Mouse (Mus musculus): ENCODE measurements at regions not wholly inside any gene's neighbourhood (a gene's known extent, or its start where the extent isn't known, plus 50 kb on each side); places are given as distances from the start of the nearest gene placed in this dataset.

GRCm38 (mm10) chr9:67165486-67165885 is 116.3 kb upstream of the Tpm1 start:
- WGBS (ENCODE audit: missing documents) = 92% methylated on average over 9 of the region's 9 CpGs
- H3K36me3 ChIP-seq (ENCODE audit: inconsistent target) = no peaks in the 10 kb centered on the region
- no peak overlapping the region for H3K27ac ChIP-seq
- no peak overlapping the region for H3K4me3 ChIP-seq (ENCODE audit: inconsistent target)
- H3K79me2 ChIP-seq (ENCODE audit: inconsistent target) = no peaks in the 10 kb centered on the region

DNA sequence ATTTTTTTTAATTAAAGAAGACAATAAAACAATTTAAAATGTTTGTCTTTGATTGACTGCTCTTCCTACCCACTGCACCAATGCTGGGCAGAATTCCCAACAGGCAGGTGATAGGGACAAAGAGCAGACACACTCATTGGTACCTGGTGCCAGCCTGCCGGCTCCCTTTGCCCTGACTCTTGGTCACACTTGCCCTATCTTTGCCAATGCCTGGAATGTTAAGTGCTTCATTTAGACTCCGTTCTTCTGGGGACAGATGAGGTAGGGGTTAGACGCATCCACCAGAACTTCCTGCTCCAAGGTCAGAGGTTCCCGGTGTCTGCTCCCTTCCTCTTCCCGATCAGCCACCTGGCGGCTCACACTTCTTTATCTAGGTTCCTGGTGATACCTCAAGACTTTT is 114.5 kb upstream of the Tpm1 start:
- Histone ChIP-seq H3K36me3 (ENCODE audit: inconsistent target) (no peaks in the 10 kb centered on the region), H3K4me3 (ENCODE audit: inconsistent target) (no peak overlapping the region), H3K79me2 (ENCODE audit: inconsistent target) (no peaks in the 10 kb centered on the region), H3K27ac (no peak overlapping the region)
- 73% methylated on average over 6 of the region's 6 CpGs for WGBS (ENCODE audit: missing documents)

- WGBS (ENCODE audit: missing documents) = 94% methylated on average over 3 of the region's 3 CpGs
- Histone ChIP-seq H3K36me3 (ENCODE audit: inconsistent target) (no peaks in the 10 kb centered on the region), H3K79me2 (ENCODE audit: inconsistent target) (no peaks in the 10 kb centered on the region), H3K4me3 (ENCODE audit: inconsistent target) (no peak overlapping the region), H3K27ac (no peak overlapping the region)
Measured at GRCm38 (mm10) chr9:67160785-67161455, 111.7 kb upstream of the Tpm1 start.

DNA sequence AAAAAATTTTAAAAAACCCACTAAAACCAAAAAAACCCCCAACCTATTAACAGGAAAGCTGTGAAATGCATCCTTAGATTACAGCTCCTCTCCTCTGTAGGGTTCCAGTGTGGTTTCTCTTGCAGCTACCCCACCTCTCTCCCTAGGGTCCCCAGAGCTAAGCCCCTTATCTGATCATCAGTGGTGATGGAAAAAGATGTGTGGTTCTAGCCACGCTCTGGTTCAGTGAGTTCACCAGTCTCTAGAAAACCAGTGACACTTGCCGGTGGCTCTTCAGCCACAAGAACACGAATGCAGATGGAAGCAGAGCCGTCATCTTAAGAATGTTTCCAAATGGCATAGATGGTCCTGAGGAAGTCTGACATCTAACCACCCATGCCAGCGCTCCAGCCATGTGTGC is 111.1 kb upstream of the Tpm1 start:
- no peaks in the 10 kb centered on the region for H3K36me3 ChIP-seq (ENCODE audit: inconsistent target)
- H3K27ac ChIP-seq = no peak overlapping the region
- H3K79me2 ChIP-seq (ENCODE audit: inconsistent target) = no peaks in the 10 kb centered on the region
- WGBS (ENCODE audit: missing documents) = 89% methylated on average over 5 of the region's 5 CpGs
- H3K4me3 ChIP-seq (ENCODE audit: inconsistent target) = no peak overlapping the region

DNA sequence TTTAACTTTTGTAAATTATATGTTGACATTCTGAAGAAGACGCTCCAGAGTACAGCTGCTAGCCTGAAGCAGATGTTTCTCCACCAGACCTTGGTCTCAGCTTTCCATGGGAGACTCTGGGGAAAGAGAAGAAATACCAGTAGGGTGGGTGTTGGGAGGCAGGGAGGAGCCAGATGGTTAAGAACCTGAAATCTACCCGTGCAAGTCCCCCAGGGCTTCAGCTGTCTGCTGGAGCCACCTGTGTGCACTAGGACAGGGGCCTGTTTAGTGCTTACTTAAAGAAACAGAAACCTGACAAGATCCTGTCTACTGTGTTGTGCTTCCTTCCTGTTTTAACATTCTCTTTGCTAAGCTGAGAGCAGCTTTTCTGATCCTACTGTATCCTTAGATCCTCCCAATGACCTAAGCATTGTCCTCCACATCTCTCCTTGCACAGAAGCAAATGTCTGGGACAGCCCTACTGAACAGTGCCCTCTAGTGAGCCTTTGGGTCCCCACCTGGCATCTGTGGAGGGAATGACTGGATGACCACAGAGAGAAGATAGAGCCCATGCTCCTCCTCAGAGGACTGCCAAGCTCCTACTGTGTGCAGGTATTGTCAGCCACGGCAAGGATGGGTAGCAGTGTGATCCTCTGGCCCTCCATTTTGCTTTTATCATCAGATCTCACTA is 107.5 kb upstream of the Tpm1 start:
- H3K4me3 ChIP-seq (ENCODE audit: inconsistent target) = no peak overlapping the region
- no peak overlapping the region for H3K27ac ChIP-seq
- H3K79me2 ChIP-seq (ENCODE audit: inconsistent target) = no peaks in the 10 kb centered on the region
- 61% methylated on average over 3 of the region's 3 CpGs for WGBS (ENCODE audit: missing documents)
- H3K36me3 ChIP-seq (ENCODE audit: inconsistent target) = no peaks in the 10 kb centered on the region

- H3K27ac ChIP-seq = no peak overlapping the region
- no peaks in the 10 kb centered on the region for H3K36me3 ChIP-seq (ENCODE audit: inconsistent target)
- WGBS (ENCODE audit: missing documents) = 83% methylated on average over 5 of the region's 6 CpGs
- no peaks in the 10 kb centered on the region for H3K79me2 ChIP-seq (ENCODE audit: inconsistent target)
- H3K4me3 ChIP-seq (ENCODE audit: inconsistent target) = no peak overlapping the region
Measured at GRCm38 (mm10) chr9:67154062-67154461, 104.9 kb upstream of the Tpm1 start.

GRCm38 (mm10) chr9:67153333-67153732 is 104.1 kb upstream of the Tpm1 start:
- H3K36me3 ChIP-seq (ENCODE audit: inconsistent target) = no peaks in the 10 kb centered on the region
- 90% methylated on average over 4 of the region's 4 CpGs for WGBS (ENCODE audit: missing documents)
- no peak overlapping the region for H3K4me3 ChIP-seq (ENCODE audit: inconsistent target)
- no peaks in the 10 kb centered on the region for H3K79me2 ChIP-seq (ENCODE audit: inconsistent target)
- H3K27ac ChIP-seq = no peak overlapping the region

DNA sequence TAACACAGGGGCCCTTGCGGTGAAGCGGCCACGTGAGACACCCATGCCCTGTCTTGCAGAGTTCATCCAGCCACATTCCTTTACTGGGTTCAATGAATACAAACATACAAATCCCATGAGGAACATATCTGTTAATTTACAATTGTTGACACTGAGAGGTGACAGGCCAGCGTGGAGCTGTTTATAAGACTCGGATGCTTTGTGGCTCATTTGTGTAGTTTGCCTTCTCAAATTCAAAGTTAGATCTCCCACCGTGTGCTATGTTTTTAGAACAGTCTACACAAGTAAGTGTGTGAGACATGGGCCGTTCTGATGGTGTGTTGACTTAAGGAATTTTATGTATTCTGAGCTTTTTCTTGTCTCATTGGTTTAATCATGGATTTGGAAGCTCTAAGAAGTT is 98.5 kb upstream of the Tpm1 start:
- WGBS (ENCODE audit: missing documents) = 92% methylated on average over 7 of the region's 7 CpGs
- Histone ChIP-seq H3K27ac (no peak overlapping the region), H3K36me3 (ENCODE audit: inconsistent target) (no peaks in the 10 kb centered on the region), H3K4me3 (ENCODE audit: inconsistent target) (no peak overlapping the region), H3K79me2 (ENCODE audit: inconsistent target) (no peaks in the 10 kb centered on the region)

GRCm38 (mm10) chr9:67145392-67145791 is 96.2 kb upstream of the Tpm1 start:
- no peak overlapping the region for H3K4me3 ChIP-seq (ENCODE audit: inconsistent target)
- no peak overlapping the region for H3K27ac ChIP-seq
- no peaks in the 10 kb centered on the region for H3K79me2 ChIP-seq (ENCODE audit: inconsistent target)
- H3K36me3 ChIP-seq (ENCODE audit: inconsistent target) = no peaks in the 10 kb centered on the region
- 89% methylated on average over 6 of the region's 6 CpGs for WGBS (ENCODE audit: missing documents)

DNA sequence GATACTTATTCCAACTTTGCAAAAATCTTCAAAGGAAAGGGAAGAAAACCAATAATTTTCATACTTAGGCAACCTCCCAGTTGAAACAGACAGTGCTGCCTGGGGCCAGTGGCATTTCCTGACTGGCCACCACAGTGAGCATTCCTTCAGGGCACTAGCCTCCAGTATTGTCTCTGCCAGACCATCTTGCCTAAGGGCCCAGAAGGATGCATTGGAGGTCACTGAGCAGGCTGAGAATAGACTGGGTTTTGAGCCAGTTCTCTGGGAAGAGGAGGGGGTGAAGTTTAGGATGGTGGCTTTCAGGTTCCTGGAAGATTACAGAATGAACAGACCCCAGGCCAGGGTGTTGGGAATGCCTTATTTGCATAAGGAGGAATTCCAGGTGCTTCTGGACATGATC is 95.3 kb upstream of the Tpm1 start:
- Histone ChIP-seq H3K36me3 (ENCODE audit: inconsistent target) (no peaks in the 10 kb centered on the region), H3K27ac (no peak overlapping the region)

DNA sequence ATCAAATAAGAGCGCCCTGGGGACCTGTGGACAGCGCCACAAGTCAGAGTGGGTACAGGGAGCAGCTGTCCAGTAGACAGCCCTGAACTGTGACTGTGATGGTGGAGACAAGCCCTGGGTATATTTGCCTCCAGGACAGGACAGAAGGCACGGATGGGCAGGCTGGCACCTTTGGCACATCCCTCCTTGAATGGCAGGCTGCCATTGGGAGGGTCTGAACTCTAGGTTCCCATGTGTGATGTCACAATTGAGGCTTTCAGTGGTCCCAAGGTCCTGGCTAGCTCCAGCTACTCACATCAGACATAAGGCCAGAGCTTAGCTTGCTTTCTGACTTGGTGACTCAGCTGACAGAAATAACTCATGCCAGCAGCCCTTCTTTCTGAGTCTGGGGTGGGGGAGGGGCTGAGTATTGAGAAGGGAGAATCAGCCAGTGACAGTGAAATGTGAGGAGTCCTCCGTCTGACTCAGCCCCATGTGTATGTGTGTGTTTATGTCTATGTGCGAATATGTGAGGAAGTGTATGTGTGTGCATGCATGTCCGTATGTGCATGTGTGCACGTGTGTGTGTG is 91.2 kb upstream of the Tpm1 start:
- Histone ChIP-seq H3K36me3 (ENCODE audit: inconsistent target) (no peaks in the 10 kb centered on the region), H3K4me3 (ENCODE audit: inconsistent target) (no peak overlapping the region), H3K79me2 (ENCODE audit: inconsistent target) (no peaks in the 10 kb centered on the region), H3K27ac (peak overlapping the region; percentile 40)
- 73% methylated on average over 7 of the region's 7 CpGs for WGBS (ENCODE audit: missing documents)

More for the DNA sequence above, 95.3 kb upstream of the Tpm1 start:
- no peak overlapping the region for H3K4me3 ChIP-seq (ENCODE audit: inconsistent target)
- no peaks in the 10 kb centered on the region for H3K79me2 ChIP-seq (ENCODE audit: inconsistent target)

DNA sequence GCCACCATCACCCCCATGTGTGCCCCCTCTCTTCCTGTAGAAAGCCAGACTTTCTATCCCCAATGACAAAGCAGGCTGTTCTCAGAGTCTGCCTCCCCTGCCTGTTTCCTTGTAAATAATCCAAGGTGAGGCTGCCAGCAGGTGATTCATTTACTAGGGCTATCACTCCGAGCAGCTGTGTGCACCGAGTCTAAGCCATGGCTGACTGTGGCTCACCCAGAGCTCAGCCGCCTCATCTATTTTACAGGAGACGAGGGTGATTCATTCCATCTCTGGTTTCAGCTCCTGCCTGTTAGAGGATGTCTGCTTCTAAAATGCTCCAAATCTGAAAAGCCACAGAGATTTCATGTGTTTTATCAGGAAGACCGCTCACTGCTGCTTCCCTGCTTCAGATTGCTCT is 88.5 kb upstream of the Tpm1 start:
- Histone ChIP-seq H3K79me2 (ENCODE audit: inconsistent target) (no peaks in the 10 kb centered on the region), H3K36me3 (ENCODE audit: inconsistent target) (no peaks in the 10 kb centered on the region), H3K4me3 (ENCODE audit: inconsistent target) (no peak overlapping the region), H3K27ac (no peak overlapping the region)
- WGBS (ENCODE audit: missing documents) = 75% methylated on average over 5 of the region's 5 CpGs

DNA sequence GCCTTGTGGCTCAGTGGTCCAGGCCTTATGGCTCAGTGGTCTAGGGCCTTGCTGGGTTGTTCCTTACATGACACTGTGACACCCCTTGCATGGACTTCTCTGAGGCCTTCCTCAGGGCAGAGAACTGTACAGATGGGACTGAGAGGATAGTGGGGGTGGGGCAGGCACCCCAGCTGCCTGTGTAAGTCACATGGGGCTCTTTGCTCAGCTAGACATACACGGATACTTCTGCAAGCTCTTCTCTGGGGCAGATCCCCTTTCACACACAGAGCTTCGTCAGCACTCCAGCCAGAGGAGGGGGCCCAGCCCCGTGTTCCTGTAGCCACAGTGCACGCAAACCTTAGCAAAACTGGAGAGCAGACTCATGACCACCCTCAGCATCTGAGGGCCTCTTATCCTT is 87.9 kb upstream of the Tpm1 start:
- Histone ChIP-seq H3K36me3 (ENCODE audit: inconsistent target) (no peaks in the 10 kb centered on the region), H3K79me2 (ENCODE audit: inconsistent target) (no peaks in the 10 kb centered on the region), H3K4me3 (ENCODE audit: inconsistent target) (no peak overlapping the region), H3K27ac (no peak overlapping the region)
- 71% methylated on average over 4 of the region's 4 CpGs for WGBS (ENCODE audit: missing documents)

- H3K36me3 ChIP-seq (ENCODE audit: inconsistent target) = no peaks in the 10 kb centered on the region
- WGBS (ENCODE audit: missing documents) = 88% methylated on average over 6 of the region's 6 CpGs
- H3K27ac ChIP-seq = no peak overlapping the region
- H3K79me2 ChIP-seq (ENCODE audit: inconsistent target) = no peaks in the 10 kb centered on the region
- no peak overlapping the region for H3K4me3 ChIP-seq (ENCODE audit: inconsistent target)
Measured at GRCm38 (mm10) chr9:67136166-67136565, 87.0 kb upstream of the Tpm1 start.

DNA sequence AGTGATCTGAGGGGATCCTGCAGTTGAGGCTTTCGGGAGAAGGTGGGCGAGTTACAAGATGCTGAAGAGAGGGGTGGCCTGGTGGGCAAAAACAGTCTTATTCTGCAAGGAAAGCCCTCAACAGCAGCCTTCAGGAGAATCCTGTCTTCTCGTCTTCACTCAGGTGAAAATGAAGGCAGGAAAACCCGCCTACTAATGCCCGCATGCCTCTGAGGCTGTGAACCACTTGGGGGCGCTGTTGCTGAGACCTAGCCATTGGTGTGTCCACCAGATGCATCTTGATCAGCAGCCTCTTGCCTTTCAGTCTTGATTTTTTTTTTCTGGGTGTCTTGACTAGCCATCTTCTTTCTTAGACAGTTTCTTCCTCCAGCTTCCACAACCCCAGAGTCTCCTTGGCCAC is 85.2 kb upstream of the Tpm1 start:
- H3K27ac ChIP-seq = no peak overlapping the region
- no peaks in the 10 kb centered on the region for H3K36me3 ChIP-seq (ENCODE audit: inconsistent target)
- no peaks in the 10 kb centered on the region for H3K79me2 ChIP-seq (ENCODE audit: inconsistent target)
- WGBS (ENCODE audit: missing documents) = 81% methylated on average over 6 of the region's 6 CpGs
- no peak overlapping the region for H3K4me3 ChIP-seq (ENCODE audit: inconsistent target)

Measured in macrophage (primary cell).